Mouse (Mus musculus): Measurements from ENCODE around the gene Tm7sf3.

Gene Tm7sf3

DNA sequence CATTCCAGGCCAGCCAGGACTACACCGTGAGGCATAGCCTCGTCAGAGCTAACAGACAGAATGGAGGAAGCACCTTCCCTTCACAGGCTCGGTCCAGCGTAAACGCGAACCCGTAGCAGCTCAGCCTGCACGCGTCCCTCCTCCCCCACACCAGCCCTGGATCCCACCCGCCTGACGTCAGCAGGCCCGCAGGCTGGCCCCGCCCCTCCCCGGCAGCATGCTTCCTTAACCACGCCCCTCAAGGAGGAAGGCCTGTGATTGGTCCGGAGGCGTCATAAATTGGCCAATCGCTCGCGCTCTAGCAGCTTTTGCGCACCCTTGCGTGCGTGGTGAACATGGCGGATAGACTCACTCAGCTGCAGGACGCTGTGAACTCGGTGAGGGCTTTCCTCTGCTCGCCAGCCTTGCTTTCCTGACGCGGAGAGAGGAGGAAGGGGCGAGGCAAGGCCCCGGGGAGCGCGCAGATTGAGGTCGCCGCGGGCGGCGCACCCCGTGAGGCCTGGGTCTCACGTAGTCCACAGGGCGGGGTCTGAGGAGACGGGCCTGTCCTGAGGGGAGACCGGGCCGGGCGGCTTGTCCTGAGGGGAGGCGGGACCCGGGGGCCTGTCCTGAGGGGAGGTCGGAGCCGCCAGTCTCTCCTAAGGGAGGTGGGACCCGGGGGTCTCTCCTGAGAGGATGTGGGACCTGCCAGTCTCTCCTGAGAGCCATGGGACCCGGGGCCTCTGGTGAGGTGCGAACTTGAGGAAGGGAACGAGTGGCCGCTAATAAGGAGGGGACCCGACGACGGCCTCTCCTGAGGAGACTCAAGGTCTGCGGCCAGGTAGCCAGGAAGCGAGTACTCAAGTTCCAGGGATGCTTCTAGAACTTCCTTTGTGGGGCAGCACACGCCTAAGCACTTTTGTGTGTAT is at the start of gene Tm7sf3, which contains the start of gene Med21:
TSS of gene Tm7sf3 (minus strand) at position 549 of the 908 bp plus-strand sequence.
TSS of gene Med21 (plus strand) at position 272 of the 908 bp plus-strand sequence.
- peak; percentile 87 to 96 for DNase-seq (ENCODE audit: low spot score in 2 of 2)

DNA sequence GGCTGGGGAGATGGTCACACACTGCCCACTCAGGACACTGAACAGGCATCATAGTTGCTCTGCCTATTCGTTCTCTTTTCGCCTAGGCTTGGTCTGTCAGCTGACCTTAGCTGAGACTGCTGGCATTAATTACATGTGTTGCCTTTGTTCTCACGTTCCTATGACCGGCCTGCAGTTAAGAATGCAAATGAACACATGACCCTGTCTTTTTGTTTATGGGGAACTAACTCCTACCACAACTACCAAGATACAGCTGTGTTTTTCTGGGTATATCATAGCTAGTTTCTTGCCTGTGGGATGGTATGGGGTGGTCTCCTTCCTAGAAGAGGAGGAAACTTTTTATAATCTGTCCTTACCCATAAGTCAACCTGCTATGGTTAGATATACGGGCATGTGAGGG is 46.2 kb upstream of the Tm7sf3 start:
- DNase-seq (ENCODE audit: low spot score in 2 of 2): no peak

DNA sequence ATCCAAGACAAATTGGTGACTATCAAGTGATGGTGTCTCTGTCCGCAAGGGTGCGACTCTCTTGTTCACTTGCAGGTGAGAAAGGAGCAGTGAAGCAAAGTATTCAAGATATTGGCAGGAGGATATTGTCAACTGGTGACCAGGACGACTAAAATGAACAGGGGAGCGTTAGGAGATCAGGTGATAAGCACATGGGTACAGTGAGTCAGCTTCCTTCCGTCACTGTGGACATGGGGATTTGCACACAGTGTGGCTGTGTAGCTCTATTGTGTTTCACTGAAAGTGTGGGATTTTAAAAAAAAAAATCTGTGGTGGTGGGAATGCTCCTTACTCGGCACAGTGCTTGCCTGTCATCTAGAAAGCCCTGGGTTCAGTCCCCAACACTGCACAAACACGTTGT is 45.4 kb upstream of the Tm7sf3 start:
- no peak for DNase-seq (ENCODE audit: low spot score in 2 of 2)

DNA sequence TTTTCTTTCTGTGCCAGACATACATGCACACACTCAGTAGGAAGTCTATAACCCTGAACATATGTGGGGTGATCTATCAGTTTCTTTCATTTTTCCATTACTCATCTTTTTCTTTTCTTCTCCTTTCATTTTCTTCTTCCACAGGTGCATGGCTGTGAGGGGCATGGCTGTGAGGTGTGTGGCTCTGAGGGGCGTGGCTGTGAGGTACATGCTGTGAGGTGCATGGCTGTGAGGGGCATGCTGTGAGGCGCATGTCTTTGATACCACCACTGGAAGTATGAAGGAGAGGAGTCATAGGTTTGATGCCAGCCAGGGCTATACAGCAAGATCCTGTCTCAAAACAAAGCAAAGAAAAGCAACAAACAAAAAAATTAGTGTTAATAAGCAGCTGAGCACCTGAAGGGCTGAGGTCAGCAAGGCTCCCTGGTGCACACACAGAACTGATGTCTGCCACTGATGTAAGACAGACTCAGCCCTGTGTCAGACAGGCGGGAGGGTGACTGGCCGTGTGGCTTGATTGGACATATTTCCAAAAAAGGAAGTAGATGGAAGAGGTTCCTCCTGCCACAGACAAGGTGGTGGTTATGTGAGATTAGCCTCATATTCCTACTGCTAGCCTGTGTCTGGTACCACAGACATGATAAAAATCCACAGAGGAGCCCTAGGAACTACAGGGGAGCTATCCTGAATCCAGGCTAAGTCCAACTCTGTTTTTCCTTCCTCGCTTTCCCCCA is 44.0 kb upstream of the Tm7sf3 start:
- no peak for DNase-seq (ENCODE audit: low spot score in 2 of 2)

DNA sequence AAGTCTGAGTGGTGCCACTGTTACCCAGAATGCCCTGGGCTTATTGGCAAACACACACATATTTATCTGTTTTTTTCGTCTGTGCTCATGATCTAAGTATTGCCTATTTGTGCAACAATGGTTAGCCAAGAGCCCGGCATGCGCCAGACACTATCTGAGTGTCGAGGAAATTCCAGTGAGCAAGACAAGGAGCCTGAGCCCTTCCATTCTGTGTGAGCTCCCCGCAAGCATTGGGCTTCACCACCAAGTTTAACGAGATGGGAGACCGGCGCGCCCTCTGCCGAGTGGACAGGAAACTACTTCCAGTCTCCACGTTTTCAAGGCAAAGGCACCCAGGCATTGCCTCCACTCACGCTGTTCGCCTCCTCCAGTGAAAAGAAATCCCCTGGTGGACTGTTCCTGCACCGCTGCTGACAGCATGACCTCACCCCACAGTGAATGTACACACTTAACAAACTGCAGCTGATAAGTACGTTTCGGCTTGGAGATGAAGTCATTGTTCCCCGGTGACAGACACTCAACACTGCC is 43.2 kb upstream of the Tm7sf3 start:
- no peak for DNase-seq (ENCODE audit: low spot score in 2 of 2)

DNA sequence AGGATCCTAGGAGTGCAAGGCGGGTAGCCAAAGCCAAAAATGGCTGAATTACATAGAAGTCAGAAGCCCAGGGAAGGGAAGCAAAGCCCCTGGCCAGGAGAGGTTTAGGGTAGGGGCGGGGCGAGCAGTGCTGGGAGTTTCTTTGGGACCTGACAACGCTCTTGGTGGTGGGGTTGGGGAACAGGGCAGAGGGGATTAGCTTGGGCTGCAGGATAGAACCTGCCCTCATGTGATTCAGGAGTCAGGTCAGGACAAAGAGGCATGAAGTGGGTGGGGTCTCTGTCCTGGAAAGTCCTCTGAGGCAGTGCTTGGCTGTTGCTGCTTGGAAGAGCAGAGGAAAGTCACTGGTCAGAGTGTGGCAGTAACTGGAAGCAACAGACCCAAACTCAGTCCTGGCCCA is 41.3 kb upstream of the Tm7sf3 start:
- DNase-seq (ENCODE audit: low spot score in 2 of 2): no peak

DNA sequence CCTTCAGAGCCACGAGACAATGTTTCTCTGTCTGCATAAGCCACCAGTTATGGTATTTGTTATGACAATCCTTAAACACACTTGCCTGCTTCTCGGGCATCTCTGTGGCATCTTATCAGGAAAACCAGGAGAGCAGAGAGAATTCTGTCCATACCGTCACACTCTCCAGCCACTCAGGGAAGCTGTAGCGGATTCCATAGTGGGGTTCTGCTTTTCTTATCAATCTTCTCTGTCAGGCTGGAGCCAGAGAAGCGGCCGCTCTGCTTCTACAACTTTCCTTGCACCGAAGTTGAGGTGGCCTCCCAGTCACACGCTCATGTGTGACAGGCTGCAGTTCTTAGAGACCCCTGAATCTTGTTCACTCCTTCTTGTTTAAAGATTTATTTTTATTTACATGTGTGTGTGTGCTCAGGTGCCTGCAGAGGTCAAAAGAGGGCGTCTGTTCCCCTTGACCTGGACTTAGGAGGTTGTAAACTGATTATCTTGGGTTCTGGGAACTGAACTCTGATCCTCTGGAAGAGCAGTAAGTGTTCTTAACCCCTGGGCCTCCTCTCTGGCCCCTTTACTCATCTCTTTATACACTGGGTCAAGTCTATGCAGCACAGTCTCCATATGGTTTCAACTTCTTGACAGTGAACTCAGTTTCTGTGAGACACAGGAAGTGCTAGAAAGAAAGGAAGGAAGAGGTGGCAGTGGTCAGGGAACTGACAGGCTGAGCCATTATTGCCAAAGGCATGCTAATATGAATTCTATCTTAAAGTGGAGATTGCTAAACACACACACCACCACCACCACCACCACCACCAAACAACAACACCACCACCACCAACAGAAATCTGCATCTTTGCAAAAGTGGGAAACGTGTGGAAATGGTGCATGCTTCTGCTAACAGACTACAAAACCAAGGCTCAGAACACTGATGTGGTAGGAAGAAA is 35.8 kb upstream of the Tm7sf3 start:
- no peak for DNase-seq (ENCODE audit: low spot score in 2 of 2)

DNA sequence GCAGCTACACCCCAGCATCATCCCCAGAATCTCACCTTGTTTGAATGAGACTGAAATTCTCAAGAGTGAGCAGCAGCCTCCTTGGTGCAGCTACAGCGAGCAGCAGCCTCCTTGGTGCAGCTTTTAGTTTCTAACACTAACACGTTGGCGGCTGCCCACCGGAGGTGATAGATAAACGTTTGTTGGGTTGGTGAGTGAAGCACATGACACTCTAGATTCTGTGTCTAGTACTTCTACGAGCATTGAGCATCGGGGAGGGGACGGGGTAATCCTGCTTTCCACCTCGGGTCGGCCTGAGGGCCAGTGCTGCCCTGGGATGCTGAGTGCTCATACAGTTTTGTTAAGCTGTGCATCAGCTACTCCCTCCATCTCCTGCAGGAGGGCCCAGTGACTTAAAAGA is 34.3 kb upstream of the Tm7sf3 start:
- no peak for DNase-seq (ENCODE audit: low spot score in 2 of 2)

DNA sequence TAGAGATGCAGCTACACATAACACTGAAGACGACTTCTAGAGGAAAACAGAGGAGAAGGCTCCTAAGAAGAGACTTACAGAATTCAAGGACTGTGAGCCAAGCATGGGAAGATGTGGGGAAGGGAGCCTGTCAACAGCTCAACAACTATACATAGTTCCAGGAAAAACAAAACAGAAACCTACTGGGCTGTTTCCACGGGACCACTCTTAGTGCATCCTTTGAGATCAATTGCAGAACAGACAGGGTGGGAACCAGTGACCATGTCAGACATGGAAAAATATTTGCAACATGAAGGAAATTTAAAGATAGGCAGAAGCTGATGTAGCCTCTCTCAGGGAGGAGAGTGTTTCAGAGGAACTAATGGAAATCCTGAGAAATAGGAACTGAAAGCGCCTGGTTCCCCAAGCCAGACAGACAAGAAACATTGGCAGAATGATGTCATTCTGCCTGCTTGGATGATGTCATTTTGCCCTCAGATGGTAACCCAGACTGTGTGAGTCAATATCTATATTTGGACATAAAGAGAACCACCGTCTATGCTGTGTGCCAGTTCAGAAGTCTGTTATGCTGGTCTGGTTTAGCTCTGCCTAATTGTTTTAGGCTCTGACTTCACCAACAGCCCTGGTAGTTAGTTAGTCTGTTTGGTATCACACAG is 32.4 kb upstream of the Tm7sf3 start:
- no peak for DNase-seq (ENCODE audit: low spot score in 2 of 2)

DNA sequence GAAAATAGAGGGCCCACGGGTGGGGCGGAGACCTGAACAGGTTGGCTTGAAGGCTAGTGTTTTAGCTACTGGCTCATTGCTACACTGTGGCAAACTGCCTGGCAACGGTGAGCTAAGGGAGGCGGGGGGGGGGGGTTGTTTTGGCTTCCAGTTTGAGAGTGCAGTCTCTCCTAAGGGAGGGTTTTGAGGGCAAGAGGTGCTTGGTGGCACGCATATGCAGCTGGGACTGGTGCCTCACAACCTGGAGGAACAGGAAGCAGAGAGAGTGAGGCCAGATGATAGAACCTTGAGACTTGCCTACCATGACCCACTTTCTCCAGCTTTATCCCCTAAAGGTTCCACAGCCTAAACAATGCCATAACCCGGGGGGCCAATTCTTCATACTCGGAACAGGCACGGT is 31.8 kb upstream of the Tm7sf3 start:
- no peak for DNase-seq (ENCODE audit: low spot score in 2 of 2)

DNA sequence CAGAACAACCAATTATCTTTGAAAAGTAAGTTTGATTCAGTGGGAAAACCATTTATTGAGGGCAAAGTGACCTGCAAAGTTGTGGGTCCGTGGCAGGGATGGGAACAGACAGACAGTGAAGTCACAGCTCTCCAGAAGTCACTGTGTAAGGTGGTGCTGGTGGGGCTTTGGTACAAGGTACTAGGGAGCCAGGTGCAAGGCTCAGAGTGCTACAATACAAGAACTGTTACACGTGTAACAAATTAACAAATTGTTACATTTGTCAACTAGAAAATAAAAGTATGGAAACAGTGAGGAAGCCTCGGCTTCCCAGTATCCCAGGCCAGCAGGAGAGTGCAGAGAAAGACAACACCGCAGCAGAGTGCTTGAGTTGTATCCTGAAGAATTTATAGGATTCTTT is 31.1 kb upstream of the Tm7sf3 start:
- no peak for DNase-seq (ENCODE audit: low spot score in 2 of 2)

DNA sequence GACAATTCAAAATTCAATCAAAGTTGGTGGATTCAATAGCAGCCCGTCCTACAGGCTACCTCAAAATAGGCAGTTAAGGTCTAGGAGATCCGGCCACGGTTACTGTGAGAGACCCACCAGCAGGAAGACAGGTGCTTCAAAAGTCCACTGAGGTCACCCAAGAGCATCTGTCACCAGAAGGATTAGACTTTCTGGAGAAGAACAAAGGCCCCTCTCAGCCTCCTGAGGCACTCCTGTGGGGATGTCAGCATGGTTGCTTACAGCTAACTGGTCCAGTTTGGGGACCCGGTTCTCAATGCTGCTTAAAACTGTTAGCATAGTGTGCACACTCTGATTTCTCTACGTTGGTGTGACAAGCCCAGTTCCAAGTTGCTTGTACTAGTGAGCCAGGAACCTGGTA is 29.5 kb upstream of the Tm7sf3 start:
- DNase-seq (ENCODE audit: low spot score in 2 of 2): no peak

DNA sequence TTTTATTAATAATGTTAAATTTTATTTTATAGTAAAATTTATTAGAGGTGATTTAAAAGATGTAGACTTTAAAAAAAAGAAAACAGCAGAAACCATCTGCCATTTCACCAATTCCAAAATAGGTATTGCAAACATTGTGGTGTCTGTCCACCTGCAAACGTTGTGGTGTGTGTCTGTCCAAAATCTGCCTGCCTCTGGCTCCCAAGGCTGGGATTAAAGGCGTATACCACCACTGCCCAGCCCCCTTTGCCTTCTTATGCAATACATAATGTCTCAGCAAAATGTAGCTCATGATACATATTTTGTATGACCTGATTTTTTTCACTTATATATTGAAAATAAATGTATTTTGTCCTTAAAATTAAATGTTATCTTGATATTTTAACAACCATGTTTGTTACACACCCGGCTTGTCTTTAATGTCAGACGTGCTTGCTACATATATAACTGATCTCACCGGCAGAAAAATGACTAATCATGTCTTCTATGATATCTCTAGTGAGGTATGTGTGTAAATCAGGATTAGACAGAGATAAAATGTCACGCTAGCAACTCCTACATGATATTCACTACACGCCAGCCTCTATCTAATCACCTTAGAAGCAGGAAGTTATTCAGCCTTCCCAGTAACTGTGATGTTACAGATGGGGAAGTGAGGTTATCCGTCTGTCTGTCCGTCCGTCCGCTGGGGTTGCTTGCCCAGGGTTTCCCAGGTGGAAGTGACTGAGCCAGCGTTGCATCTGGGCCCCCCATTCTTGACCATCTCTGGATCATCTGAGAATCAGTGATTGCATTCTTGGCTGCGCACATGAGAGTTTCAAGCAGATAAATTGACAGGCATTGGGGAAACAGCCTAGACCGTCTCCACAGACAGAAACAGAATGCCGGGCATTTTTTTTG is 28.6 kb upstream of the Tm7sf3 start:
- DNase-seq (ENCODE audit: low spot score in 2 of 2): no peak

DNA sequence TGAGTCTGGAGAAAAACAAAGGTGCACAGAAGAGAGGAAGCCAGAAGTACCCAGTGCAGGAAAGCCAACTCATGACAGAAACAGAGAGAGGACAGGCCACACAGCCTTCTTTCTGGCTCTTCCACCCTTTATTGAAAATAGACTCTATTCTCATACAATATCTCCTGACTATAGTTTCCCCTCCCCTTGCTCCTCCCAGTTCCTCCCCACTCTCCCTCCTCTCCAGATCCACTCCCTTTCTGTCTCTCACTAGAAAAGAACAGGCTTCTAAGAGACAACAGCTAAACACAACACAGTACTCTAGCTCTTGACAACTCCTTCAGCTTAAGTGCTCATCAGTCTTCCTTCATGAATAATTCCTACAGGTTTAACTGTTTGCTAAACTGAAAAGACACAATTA is 26.0 kb upstream of the Tm7sf3 start:
- DNase-seq (ENCODE audit: low spot score in 2 of 2): no peak

DNA sequence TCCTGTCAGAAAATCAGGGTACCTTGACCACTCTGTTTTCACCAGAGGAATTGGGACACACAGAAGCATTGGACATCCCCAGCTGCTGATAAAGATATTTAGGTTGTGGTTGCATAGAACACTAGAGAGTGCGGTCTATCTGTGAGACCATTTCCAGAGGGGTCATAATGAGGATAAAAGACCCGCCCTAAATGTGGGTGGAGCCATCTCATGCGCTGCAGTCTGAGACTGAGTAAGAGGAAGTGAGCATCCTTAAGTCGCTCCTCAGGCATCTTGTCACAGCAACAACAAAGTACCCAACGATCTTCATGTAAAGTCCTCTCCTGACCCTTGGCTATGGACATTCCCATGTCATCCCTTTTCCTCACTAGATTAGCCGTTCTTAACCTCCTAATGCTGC is 24.2 kb upstream of the Tm7sf3 start:
- DNase-seq (ENCODE audit: low spot score in 2 of 2): no peak

DNA sequence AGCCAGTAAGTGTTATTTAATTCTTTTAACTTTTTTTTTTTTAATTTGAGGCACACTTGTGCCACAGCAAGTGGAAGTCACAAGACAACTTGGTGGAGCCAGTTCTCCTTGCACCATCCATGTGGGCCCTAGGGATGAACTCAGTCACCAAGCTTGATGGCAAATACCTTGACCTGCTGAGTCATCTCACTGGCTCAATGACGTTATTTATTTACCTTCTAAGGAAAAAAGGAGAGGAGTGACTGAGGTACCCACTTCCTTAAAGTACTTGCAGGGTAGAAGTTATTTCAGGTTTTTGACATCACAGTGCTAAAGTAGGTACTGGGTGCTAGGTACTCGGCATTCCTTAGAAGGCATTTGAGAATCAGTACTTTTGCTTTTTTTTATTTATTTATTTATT is 22.8 kb upstream of the Tm7sf3 start:
- DNase-seq (ENCODE audit: low spot score in 2 of 2): no peak

DNA sequence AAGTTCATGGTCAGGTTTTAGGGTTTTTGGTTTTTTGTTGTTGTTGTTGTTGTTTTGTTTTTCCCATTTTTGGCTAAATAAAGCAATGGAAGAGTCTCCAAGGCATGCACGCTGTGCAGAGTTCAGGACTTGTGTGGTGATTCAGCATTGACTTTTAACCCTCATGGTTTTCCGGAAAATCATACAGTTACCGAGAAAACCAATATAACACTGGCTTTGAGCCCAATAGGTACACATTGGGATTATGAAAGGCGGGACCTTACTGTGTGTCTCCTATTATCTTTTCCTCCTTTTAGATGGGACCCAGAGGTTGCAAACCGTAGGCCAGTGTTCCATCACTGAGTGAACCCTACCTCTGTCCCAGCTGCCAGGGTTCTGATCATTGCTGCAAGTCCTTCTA is 22.3 kb upstream of the Tm7sf3 start:
- no peak for DNase-seq (ENCODE audit: low spot score in 2 of 2)

DNA sequence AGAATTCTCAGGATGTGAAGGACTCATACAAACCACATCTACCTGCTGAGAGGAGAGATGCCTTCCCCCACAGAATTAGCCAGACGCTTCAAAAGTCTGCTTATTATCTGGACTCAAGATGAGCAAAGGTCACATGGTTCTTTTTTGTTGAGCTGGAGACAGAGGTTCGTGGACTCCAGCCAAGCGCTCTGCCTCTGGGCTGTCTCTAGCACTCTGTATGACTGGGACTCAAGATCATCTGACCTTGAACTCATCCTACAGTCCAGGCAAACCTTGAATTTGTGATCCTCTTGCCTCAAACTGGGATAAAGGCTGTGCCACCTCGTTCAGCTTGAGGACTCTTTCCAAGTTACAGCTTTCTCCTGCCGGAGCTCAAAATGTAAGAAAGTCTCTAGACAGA is 21.5 kb upstream of the Tm7sf3 start:
- no peak for DNase-seq (ENCODE audit: low spot score in 2 of 2)

DNA sequence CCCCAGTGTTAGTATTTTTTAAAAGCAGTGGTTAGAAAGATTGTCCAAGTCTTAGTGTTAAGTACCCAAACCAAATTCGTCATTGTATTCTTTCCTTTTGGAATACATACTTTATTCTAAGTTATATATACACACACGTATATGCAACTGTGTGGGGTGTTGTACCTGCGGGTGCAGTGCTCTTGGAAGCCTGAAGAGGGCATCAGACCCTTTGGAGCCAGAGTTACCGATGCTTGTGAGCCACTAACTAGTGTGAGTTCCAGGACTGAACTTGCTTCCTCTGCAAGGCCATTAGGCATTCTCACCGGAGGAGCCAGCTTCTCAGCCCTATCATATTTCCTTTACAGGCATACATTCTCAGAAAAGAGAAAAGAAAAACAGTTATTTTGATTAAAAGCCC is 20.1 kb upstream of the Tm7sf3 start:
- peak in 1 of 2 experiments; percentile 35 for DNase-seq (ENCODE audit: low spot score in 2 of 2)

DNA sequence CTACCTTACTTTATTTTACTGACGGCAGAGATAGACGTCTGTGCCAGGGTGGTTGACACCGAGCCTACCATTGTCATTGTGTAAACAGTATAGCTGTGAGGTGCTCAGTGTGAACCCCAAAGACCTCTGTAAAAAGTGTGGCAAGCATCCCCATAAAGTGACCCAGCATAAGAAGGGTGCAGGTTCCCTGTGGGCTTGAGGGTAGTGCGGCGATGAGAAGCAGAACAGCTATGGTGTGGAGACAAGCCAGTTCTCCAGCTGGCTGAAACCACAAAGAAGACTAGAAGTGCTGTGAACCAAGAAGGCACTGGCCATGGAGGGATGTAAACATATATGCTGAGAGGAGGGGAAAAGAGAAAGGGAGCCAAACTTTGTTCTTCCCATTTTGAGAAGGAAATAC is 19.0 kb upstream of the Tm7sf3 start:
- DNase-seq (ENCODE audit: low spot score in 2 of 2): no peak
